Mouse (Mus musculus) gonadal fat pad, adult 2 months (tissue): ENCODE measurements around the gene Gm9999. TPM values are rescaled to one million over a fixed set of nuclear protein-coding genes. Genes with fewer than 3 reads are reported as not detected.
"Not testable (repeated sequence)": the region's sequence is repeated elsewhere in the genome, so short reads cannot be mapped to it uniquely, and the experiment has no call there.

Experiments
- DNase-seq: peaks from one replicate; pipeline ENCODE4 v3.0.0-alpha.2; 2012; ENCODE audit warnings: low read depth
- polyA plus RNA-seq: library from polyadenylated mRNA; depleted of rRNA; stranded (reverse); fragments of >200 nt; gene quantifications from 2 replicates; pipeline ENCODE4 v1.2.3, GENCODE M21; 2012; rRNA removed

Gene Gm9999
- polyA plus RNA-seq, result 7.5 and 11.2 TPM in 2 replicates

GRCm38 (mm10) chr7:46983280-46983679 lies at the start of gene Gm9999:
Gene Gm9999 (plus strand): TSS chr7:46983580.
- no peak for DNase-seq

GRCm38 (mm10) chr7:46934788-46935187 lies 48.6 kb upstream of the Gm9999 start:
- no peak for DNase-seq

DNA sequence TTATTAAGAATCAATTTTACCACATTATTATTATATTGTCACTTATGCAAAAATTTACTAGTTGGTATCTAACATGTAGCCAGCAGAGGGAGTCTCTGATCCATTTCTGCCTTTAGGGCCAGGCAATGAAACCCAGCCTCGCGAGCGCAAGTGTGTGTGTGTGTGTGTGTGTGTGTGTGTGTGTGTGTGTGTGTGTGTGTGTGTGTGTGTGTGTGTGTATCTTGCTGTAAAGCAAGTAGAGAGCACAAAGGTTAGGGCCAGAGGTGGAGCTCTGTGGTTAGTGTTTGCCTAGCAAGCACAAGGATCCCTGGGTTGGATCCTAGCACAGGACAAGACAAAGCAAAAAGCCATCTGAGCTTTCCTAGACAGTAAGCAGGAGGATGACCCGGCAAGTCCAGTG lies 47.5 kb upstream of the Gm9999 start:
- DNase-seq, result no peak

DNA sequence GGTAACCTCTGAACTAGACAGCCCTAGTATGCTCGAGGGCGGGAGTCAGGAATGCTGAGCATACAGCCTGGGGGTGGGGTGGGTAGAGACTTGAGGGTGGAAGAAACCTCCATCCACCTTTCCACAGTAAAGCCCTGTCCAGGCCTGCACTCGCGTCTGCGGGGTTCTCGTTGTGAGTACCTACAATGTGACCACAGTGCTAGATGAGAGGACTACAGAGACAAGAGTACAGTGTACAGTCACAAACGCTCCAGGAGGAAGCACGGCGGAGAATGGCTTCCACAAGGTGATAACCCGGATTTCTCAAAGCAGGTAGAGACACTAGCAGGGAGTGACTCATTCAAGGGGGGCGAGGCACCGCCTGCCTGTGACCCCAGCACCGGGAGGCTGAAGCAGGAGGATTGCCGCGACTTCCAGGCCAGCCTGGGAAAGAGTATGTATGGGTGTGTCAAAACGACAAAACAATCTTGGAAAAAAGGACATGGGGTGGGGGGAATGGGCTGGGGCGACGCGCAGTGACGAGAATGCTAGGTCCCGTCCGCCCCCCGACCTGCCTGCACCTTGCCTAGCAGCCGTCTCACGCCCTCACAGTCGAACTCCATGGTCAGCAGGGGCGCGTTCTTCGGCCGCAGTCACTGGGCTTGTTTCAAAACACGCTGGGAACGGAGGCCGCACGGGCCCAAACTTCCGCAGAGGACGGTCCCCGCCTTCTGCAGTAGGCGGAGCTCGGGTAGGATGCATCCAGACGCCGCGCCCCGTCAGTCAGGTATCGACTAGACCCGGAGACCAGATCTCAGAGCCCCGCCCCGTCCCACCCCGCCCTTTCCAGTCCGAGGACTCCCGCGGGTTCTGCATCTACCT lies 25.3 kb upstream of the Gm9999 start, which contains the start of gene Uevld:
Gene Uevld (minus strand): TSS at position 697 of the 861 bp plus-strand sequence.
- DNase-seq, result peak; percentile 41

DNA sequence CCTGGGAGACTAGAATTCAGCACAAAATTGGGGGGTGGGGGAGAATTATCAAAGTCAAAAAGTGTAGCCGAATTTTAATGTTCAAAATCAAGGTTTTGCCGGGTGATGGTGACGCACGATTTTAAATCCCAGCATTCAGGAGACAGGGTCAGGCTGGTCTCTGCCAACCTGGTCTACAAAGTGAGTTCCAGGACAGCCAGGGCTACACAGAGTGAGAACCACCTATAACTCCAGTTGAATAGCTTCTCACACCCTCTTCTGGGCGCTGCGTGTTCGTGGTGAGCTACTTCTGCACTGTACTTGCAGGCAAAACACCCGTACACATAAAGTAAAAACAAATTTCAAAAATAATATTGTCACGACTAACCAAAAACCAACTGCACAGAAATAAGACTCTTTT lies 24.5 kb upstream of the Gm9999 start:
- DNase-seq, result no peak

GRCm38 (mm10) chr7:46960991-46961390 lies 22.4 kb upstream of the Gm9999 start:
- no peak for DNase-seq

DNA sequence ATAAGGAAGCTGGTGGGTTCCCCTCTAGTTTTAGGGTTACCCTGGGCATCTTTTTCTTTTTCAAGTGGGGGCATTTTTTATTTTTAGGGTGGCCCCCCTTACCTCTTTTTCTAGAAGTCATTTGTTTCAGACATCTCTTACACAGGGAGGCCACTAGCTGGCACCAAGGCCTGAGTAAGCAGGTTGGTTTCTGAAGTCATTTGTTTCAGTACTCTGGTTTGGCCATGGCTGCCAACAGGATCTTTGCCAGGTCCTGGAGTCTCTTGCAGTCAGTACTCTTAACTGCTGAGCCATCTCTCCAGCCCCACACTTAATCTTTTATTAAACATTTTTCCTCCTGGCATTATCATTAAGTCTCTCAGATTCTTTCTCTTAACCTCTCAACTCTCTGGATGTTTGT lies 21.2 kb upstream of the Gm9999 start:
- no peak for DNase-seq

DNA sequence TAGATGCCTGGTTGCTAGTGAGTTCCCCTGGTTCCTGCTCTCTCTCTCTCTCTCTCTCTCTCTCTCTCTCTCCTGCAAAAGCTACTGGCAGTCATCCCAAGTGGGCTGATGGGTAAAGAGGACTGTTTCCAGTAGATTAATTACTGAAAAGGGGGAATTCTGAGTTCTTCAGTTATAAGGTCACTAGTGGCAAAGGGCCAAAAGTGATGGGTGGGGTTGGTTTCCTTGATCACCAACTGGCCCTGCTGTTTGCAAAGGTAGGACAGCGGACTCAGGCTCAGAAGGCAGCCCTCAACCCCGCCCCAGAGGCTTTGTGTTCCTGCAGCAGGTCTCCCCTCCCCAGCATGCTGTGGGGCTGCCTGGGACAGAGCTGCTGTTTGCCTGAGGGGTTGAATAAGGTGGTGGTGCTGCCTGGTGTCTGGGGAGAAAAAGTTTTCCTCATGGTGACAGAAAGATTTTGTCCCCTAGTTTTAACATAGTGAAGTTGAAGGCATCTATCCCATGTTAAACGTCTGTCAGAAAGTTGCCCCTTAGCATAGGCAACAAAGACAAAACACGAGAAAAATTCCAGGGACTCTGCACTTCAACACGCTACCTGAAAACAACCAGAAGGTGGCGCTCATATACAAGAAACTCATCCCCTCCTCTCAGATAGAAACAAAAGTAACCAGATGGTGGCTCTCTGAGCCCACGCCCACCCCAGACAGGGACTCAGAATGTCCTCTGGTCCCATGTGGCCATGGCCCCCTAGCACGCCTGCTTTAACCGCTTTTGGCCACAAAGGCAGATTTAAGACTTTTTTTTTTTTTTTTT lies 20.4 kb upstream of the Gm9999 start:
- no peak for DNase-seq

DNA sequence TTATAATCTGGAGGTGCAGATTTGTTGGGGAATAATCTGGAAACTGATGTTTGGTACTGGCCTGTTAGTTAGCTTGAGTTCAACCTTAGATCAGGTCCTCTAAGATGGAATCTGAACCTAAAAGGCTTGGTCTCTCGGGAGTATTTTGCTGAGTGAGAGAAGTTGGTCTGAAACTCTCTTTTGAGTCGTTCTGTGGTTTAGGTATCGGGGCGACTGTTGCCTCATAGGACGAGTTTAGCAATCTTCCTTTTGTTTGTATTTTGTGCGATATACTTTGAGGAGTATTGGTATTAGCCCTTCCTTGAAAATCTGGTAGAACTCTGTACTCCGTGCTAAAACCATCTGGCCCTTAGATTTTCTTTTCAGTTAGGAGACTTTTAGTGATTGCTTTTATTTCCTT lies 19.3 kb upstream of the Gm9999 start:
- DNase-seq, result no peak

GRCm38 (mm10) chr7:46969898-46970297 lies 13.5 kb upstream of the Gm9999 start:
- no peak for DNase-seq

- no peak for DNase-seq
Measured at GRCm38 (mm10) chr7:46974648-46975047, 8.7 kb upstream of the Gm9999 start.

DNA sequence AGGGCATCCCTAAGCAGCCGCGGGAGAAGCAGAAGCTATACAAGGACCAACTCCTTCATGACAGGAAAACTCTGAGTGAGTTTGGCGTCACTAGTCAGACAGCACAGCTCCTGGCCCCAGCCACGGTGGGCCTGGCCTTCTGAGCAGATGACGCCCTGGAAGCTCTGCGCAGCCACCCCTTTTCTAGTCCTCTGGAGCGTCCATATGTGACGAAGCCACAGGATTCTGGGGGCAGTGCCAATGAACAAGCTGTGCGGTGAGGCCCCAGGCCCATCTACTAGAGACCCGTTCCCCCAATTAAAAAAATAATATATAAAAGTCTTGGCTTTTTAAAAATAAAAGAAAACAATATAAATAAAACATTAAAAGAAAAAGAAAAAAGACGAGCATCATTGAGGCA lies 7.9 kb upstream of the Gm9999 start:
- DNase-seq, result no peak

GRCm38 (mm10) chr7:46985718-46986505 lies 2.5 kb downstream of the Gm9999 start:
- DNase-seq, result no peak

DNA sequence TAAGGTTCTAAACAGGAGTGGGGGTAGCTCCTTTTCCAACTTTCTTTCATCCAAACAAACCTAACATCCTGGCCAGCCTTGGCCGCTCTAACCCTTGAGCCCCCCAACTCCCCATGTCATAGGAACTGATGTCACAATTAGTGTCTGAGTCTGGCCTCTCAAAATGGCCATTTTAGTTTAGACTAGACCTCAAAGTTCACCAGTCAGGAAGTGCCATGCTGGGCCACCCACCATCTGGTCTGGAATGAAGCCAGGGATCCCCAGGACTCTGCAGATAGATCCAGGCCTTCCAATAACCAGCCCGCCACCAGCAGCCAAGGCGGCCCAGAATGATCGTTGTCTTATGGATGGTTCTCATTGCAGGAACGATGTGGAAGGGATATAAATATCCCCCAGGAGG lies 3.3 kb downstream of the Gm9999 start:
- no peak for DNase-seq

GRCm38 (mm10) chr7:46987073-46987472 lies 3.7 kb downstream of the Gm9999 start:
- no peak for DNase-seq

DNA sequence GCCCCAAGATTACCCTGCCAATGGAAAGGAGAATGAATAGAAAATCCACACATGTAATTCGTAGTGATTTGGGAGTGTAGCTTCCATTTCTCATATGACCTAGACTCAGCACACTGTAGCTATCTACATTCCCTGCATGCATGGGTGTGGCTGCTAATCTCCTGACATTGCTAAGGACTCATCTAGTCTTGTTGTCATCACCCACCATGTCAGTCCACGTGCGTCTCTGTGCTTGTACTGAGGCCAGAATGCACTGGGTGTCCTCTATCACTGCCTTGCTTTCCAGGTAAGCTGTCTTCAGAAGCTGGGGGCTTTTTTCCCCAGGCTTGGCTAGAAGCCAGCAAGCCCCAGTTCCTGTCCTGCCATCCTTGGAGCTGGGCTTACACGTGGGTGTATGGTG lies 6.0 kb downstream of the Gm9999 start:
- not testable (repeated sequence) for DNase-seq

DNA sequence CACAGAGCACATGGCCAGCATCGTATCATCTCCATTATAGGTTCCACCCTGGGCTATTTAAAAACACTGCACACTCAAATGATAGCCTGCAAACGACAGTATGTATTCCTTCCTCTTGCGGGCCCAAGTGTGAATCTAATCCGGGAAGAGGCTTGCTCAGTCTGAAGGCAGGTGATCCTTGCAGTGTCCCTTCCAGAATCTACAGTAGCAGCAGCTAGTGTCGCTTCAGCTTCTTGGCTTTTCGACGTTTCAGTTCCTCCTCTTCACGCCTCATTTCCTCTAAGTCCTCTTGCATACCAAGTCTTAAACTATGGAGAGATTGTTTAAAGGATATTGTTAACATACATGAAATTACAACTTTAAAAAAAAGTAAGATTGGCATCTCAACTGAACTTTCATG lies 9.7 kb downstream of the Gm9999 start:
- DNase-seq, result no peak

GRCm38 (mm10) chr7:46995558-46995957 lies 12.2 kb downstream of the Gm9999 start:
- no peak for DNase-seq

- no peak for DNase-seq
Measured at GRCm38 (mm10) chr7:46997008-46997407, 13.6 kb downstream of the Gm9999 start.

DNA sequence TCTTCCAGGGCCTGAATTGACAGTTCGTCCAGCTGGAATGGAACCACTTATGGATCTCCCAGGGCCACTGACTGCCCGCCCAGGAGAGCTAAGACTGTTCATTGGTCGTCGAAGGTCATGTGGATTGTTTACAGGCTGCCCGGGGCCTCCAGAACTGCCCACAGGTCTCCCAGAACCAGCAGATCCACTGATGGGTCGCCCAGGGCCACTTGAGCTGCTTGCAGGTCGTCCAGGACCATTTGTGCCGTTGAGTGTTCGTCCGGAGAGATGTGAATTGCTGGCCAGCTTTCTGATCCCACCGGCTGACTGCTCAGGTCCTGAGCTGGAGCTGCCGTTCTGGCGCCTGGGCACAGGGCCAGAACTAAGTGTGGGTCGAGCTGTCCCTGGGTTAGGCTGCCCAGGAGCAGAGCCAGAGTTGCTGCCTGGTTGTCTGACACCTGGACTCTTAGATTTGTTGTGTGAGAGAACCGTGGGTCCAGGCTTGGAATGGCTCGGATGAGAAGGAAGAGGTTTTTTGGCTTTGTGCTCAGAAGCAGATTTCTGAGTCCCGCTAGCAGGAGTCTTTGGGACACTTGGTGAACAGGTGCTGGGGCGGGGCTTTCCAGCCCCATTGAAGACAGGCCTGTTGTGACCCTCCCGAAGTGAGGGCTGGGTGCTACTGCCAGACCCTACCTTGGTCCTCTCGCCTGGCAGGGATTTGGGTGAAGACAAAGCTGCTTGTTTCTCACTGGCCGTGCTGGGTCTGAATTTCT lies 14.4 kb downstream of the Gm9999 start:
- DNase-seq, result no peak

- no peak for DNase-seq
Measured at GRCm38 (mm10) chr7:46998942-46999341, 15.6 kb downstream of the Gm9999 start.
